Mouse (Mus musculus) lung, adult 18-20 months (tissue): Measurements from ENCODE around the gene Ildr1.

Experiments used
- DNase-seq, 2 experiments: peaks; one replicate each; pipeline ENCODE4 v3.0.0; 2022; ENCODE audit warnings: mixed read lengths in 2 of 2

Ildr1 gene

GRCm38 (mm10) chr16:36693818-36694413, at the start of gene Ildr1:
Gene Ildr1, plus strand, starts transcription at chr16:36693978.
- DNase-seq: peak; percentile 78 to 83

GRCm38 (mm10) chr16:36645124-36645523, 48.7 kb upstream of the Ildr1 start:
- DNase-seq: no peak

- no peak for DNase-seq
Measured at GRCm38 (mm10) chr16:36649304-36649703, 44.5 kb upstream of the Ildr1 start.

- DNase-seq: no peak
Measured at GRCm38 (mm10) chr16:36650511-36650910, 43.3 kb upstream of the Ildr1 start.

GRCm38 (mm10) chr16:36651174-36651766, 42.5 kb upstream of the Ildr1 start:
- no peak for DNase-seq

- DNase-seq: no peak
Measured at GRCm38 (mm10) chr16:36655199-36655598, 38.6 kb upstream of the Ildr1 start.

GRCm38 (mm10) chr16:36655910-36656309, 37.9 kb upstream of the Ildr1 start:
- DNase-seq: peak in 1 of 2 experiments; percentile 11

- DNase-seq: no peak
Measured at GRCm38 (mm10) chr16:36661330-36661729, 32.4 kb upstream of the Ildr1 start.

- DNase-seq: no peak
Measured at GRCm38 (mm10) chr16:36663484-36663883, 30.3 kb upstream of the Ildr1 start.

- DNase-seq: peak in 1 of 2 experiments; percentile 10
Measured at GRCm38 (mm10) chr16:36665782-36666181, 28.0 kb upstream of the Ildr1 start, which contains the start of gene Cd86. Gene Cd86, minus strand, starts transcription at chr16:36666081.

GRCm38 (mm10) chr16:36666448-36667017, 27.2 kb upstream of the Ildr1 start:
- DNase-seq: no peak

GRCm38 (mm10) chr16:36670590-36670989, 23.2 kb upstream of the Ildr1 start:
- no peak for DNase-seq

- DNase-seq: no peak
Measured at GRCm38 (mm10) chr16:36673196-36673595, 20.6 kb upstream of the Ildr1 start.

- no peak for DNase-seq
Measured at GRCm38 (mm10) chr16:36674457-36675204, 19.1 kb upstream of the Ildr1 start.

- no peak for DNase-seq
Measured at GRCm38 (mm10) chr16:36675304-36675703, 18.5 kb upstream of the Ildr1 start.

- no peak for DNase-seq
Measured at GRCm38 (mm10) chr16:36675902-36676301, 17.9 kb upstream of the Ildr1 start.

GRCm38 (mm10) chr16:36681829-36682228, 11.9 kb upstream of the Ildr1 start:
- no peak for DNase-seq

GRCm38 (mm10) chr16:36684325-36684918, 9.4 kb upstream of the Ildr1 start:
- no peak for DNase-seq

- no peak for DNase-seq
Measured at GRCm38 (mm10) chr16:36688076-36688475, 5.7 kb upstream of the Ildr1 start.

- peak in 1 of 2 experiments; percentile 19 for DNase-seq
Measured at GRCm38 (mm10) chr16:36691484-36691883, 2.3 kb upstream of the Ildr1 start.

GRCm38 (mm10) chr16:36694798-36695290, 1.1 kb downstream of the Ildr1 start:
- DNase-seq: no peak

- DNase-seq: no peak
Measured at GRCm38 (mm10) chr16:36697331-36697730, 3.6 kb downstream of the Ildr1 start.

GRCm38 (mm10) chr16:36700484-36700883, 6.7 kb downstream of the Ildr1 start:
- DNase-seq: no peak
